Mouse (Mus musculus) embryo, embryonic 10.5 days (tissue): ENCODE measurements at regions not wholly inside any gene's neighbourhood (a gene's known extent, or its start where the extent isn't known, plus 50 kb on each side); places are given as distances from the start of the nearest gene placed in this dataset.
A peak's percentile ranks its signal among the peaks of the same experiment; 100 is the strongest.

ENCODE experiments used
- DNase-seq: peaks from one replicate; pipeline ENCODE4 v3.0.0-alpha.2; 2015; ENCODE audit warnings: low spot score

DNA sequence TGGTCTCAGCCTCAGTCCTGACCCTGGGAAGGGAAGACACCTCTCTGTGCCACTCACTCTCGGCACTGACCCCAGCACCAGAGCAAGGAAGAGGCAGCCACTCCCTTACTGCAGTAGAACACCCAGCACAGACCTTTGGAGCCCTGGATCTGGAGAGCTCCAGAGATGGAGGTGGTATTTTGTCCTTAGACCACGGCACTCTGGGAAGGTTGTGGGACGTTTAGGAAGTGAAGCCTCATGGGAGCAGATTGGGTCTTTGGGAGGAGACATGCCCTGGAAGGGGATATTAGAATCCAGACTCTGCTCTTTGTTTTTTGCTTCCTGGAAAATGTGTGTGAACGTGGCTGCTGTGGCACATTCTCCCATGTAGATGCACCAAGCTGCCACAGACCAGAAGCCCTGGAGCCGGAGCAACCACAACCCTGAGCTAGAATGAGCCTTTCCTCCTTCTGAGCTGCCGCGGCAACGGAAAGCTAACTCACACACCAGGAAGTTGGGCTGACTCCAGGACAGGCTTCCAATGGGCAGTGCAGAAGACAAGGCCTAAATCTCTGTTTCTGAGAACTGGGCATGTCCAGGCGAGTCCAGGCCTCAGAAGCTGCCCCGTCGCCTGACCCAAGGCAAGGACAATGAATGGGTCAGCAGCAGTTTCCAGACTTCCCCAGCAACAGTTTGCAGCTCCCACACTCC is 356.9 kb upstream of the Kcnab2 start:
- DNase-seq, result peak; percentile 9

- peak; percentile 66 for DNase-seq
Observed at GRCm38 (mm10) chr4:152833411-152834310, 356.0 kb upstream of the Kcnab2 start.

DNA sequence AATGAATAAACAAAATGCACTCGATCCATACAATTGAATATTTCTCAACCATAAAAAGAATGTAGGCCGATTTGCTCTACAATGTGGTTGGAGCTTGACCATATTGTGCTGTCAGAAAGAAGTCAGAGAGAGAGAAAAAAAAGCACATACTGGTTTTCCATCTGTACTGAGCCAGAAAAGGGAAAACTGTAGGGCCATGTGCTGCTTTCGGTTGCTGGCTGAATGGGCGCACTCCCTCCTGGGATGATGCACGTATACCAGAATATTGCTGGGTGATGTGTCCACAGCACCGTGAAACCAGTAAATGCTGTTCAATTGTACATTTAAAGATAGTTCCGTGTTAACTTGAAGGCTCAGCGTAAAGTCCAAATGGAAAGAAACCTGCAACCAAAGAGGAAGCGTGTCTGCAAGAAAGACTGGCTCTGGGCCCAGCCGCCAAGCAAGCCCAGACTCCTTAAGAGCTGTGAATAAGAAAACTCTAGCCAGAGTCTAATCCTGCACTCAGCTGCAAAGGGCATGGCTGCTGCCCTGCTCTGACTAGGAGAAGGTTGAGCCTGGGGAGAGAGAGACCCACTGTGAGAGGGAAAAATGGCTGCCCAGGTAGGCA is 355.2 kb upstream of the Kcnab2 start:
- DNase-seq, result no peak

GRCm38 (mm10) chr4:152825185-152825584 is 347.5 kb upstream of the Kcnab2 start:
- peak; percentile 51 for DNase-seq

DNA sequence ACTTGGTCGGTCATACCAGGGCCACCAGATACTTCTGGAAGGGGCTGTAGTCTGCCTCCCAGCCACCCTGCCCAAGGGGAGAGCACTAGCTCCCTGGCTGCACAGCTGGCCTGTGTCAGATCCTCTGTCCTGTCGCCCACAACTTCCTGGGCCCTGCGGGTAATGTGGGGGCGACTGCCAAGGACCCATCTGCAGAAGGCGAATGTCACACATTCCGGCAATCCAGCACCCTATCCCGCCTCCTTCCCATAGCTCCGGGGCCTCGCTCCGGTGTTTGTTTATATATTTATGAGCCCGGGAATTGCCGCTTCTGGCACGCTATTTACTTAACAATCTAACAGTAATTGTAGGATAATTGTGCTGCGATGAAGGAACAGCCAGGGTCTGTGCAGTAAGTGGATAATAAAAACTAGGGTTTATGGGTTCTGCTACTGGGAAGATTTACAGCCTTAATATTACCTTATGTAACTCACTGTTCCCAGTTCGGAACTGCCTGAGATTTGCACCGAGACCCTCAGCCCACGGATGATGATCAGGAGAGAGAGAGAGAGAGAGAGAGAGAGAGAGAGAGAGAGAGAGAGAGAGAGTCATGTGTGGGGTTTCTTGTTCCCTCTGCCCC is 338.6 kb upstream of the Kcnab2 start:
- DNase-seq, result no peak

GRCm38 (mm10) chr4:152806611-152807010 is 328.9 kb upstream of the Kcnab2 start:
- DNase-seq, result no peak

DNA sequence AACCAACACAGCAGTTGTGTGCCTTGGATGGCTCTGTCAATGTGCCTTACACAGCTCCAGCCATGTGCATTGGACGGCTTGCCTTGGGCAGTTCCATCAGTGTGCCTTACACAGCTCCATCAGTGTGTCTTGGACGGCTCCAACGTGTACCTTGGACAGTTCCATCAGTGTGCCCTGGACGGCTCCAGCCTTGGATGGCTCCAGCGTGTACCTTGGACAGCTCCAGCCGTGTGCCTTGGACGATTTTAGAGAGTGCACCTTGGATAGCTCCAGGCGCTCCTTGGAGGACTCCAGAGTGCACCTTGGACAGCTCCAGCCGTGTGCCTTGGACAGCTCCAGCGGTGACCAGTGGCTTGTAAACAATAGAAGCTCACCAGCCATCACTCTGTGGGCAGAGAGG is 321.7 kb upstream of the Kcnab2 start:
- peak; percentile 94 for DNase-seq

GRCm38 (mm10) chr4:152788431-152788830 is 310.8 kb upstream of the Kcnab2 start:
- DNase-seq, result no peak

DNA sequence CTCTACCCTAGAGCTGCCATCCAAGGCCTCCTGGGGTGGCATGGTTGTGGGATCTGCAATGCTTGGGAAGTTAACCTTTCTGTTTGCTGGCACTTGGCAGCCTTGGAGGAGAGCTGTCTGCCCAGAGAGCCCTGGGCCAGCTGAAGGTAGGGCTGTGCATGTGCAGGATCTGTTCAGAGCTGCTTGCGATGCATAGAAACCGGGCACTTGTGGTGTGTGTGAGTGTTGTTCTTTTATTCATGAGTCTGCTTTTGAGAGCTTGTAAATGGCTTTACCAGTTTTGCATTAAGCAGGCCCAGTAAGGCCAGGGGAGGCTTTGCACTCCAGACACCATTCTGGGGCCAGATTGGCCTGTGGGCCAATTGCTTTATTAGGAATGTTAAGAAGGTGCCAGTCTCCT is 307.3 kb upstream of the Kcnab2 start:
- no peak for DNase-seq

DNA sequence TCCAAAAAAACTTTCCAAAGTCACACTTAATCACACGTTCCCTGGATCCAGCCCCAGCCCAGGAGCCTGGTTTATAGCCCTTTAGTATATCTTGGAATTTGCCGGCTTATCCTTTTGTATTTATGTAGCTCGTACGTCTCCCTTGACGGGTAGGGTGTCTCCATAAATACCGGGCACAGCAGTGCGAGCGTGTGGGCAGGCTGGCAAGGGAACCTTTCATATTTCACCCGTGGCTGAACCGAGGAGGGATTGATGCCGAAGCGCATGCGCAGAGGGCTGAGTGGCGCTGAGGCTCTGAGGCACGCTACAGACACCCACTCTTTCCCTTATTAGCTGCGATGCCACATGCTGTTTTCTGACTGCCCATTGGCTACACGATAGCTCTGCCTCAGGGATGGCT is 301.9 kb upstream of the Kcnab2 start:
- DNase-seq, result no peak

GRCm38 (mm10) chr4:152775801-152776200 is 298.1 kb upstream of the Kcnab2 start:
- no peak for DNase-seq

- DNase-seq, result no peak
Observed at GRCm38 (mm10) chr4:152771386-152771785, 293.7 kb upstream of the Kcnab2 start.

DNA sequence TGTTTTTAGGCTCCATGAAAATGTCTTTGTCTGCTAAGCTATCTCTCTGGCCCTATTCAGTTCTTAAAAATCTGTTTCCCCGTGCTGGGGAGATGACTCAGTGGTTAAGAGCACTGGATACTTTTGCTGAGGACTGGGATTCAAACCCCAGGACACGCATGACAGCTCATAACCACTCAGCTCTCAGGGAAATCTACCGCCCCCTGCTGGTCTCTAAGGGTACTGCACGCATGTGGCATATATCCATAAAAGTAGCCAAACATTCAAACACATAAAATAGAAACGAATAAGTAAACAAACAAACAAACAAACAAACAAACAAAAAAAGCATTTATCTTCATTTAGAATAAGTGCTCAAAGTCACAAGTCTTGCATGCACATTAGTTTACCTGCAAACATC is 289.7 kb upstream of the Kcnab2 start:
- DNase-seq, result no peak

DNA sequence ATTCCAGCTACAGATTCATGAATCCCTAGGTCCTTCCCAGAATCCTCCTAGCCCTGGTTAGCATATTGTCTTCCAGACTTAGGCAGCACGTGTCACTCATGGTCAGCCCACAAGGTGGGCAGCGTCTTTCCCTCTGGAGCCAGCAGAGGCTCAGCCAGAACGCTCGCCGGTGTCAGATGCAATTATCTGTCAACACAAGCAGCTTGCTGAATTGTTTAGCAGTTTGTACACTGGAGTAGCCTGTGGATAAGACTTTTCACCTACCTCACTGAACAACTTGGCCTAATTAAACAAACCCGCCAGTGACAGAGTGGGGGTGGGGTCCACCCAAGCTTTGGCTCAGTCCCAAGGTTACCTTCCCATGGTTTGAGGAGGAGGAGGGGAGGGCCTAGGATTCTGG is 285.4 kb upstream of the Kcnab2 start:
- no peak for DNase-seq

GRCm38 (mm10) chr4:152762576-152762975 is 284.9 kb upstream of the Kcnab2 start:
- no peak for DNase-seq

DNA sequence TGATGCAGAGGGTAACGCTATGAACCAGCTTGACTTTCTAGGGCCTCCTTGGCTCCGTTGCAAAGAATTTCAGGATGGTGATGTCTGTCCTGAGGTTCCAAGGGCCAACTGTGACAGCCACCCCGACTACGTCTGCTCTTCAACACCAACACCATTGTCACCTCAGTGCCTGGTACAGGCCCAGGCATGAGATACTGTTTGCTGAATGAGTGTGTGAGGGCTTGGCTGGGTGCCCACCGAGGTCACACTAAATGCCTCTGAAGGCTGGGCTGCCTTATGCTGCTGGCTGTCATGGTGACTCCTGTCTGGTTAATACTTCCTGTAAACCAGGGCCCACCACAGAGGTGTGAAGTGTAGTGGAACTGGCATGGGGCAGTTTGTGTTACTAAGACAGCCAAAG is 279.5 kb upstream of the Kcnab2 start:
- no peak for DNase-seq

DNA sequence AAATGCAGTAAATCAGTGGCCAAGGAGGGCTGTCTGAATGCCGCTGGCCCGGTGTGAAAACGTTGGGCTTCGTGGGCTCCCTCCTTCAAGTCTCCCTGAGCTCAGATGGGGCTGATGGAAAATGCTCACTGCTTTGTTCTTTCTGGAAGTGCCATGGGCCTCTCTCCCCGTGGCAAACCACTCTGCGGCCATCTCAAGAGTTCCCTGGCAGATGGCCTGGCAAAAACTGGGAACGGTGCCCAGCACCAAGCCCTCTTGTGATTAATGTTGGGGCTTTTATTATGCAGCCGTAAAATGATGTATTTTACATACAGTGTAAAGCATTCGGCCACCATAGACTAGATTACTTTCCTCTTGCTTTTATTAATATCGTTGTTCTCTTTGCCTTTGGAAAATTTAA is 278.9 kb upstream of the Kcnab2 start:
- DNase-seq, result no peak

DNA sequence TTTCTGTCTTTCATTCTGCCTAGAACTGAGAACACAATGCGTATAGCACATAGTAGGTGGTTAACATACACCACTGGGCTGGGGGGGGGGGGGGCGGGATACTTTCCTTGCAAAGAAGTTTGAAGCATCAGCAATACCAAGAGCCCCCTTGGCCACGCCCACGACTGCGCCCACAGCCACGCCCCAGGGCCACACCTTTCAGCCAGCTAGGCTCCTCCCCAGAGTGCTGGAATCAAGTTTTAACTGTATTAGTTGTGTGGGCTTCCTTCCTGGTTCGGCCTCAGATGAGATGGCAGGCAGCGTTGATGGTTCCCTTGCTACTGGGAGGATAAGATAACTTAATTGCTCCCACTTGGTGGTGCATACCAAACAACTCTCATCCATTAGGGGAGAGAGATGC is 278.1 kb upstream of the Kcnab2 start:
- no peak for DNase-seq

GRCm38 (mm10) chr4:152744366-152744765 is 266.7 kb upstream of the Kcnab2 start:
- DNase-seq, result no peak

- no peak for DNase-seq
Observed at GRCm38 (mm10) chr4:152733017-152733416, 255.3 kb upstream of the Kcnab2 start.

DNA sequence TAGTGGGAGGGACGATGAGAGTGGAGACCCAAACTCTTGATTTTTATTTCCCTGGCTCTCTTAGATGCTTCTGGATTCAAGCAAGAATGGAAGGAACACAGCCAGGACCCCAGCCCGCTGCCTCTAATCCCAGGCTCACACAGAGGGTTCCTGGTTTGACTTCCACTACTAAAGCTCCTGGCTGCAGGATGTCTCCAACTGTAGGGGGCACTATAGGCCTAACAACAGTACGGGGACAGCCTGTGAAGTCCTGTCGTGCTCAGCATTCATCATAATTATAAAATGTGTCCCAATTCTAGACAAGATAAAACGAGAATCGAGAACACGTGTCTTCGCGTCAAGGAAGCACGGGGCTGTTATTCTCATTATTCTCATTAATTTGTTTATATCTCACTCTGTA is 254.3 kb upstream of the Kcnab2 start:
- peak; percentile 43 for DNase-seq

- DNase-seq, result no peak
Observed at GRCm38 (mm10) chr4:152731082-152731720, 253.5 kb upstream of the Kcnab2 start.
